Mouse (Mus musculus) mesoderm, embryonic 11.5 days (tissue): ENCODE results near the gene Reg4.

Experiments used
- DNase-seq: peaks from one replicate; pipeline ENCODE4 v3.0.0-alpha.2; 2012; ENCODE audit warnings: low read depth, low spot score

Reg4 gene

DNA sequence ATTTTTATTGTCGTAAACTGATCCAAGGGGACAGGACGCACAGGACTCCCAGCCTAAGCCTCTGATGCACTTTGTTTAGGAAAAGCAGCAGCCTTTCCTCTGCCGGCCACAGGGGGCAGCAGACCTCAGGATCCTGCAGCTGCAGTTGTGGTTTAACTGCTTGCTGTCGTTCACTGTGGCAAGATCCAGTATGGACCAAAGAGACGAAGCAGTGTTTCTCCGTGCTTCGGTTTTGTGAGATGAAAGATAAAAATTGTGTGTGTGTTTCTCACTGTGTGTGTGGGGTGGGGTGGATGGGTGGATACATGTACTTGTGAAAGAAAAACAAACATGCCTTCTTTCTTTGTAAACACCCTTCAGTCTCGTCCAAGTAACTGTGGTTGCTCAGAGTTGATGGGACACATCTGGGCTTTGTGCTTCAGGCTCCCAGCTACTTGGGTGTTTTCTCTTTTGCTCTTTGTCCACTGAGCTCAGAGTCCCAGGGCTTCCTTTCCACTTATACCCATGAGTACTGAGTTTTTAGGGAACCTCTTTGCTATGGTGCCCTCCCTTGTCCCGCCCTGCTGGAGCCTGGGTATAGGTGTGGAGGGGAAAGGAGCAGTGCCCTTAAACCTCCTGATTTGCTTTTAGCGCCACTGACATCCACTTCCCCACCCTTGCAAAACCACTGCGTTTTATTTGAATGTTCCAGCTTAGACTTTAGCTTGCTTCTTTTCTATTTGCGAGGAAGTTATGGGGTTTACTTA is 59.1 kb downstream of the Reg4 start:
- DNase-seq = peak; percentile 71

DNA sequence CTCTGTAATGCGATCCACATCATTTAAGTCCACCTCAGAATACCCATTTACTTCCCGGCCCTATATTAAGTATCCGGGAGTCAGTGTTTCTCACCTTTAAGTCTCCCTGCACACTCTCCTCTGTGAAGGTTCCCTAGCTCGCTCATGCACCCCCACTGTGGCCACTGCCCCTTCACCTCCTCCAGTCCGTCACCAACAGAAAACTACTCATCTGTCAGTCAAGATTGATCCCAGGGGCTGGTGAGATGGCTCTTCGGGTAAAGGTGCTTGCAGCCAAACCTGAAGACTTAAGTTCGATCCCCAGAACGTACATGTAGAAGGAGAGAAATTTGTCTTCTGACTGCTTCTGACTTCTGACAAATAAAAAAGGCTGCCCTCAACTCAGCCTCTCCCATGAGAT is 60.5 kb downstream of the Reg4 start:
- no peak for DNase-seq

DNA sequence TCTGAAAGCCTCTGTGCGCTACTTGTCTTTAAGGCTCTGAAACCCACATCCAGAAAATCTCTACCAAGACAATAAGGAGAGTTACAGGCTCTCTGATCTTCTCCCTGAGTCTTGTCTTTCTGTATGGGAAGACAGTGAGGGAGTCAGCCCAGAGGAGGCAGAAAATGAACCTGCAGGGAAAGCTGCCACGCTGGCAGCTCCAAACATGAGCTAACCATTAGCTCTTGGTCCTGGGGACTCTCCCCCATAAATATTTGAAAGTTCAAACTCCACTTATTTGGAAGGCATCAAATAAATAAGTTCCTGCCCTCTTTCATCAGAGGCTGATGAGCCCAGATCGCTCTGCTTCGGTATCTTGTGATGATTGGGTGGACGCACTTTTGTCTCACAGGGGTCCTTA is 61.2 kb downstream of the Reg4 start:
- no peak for DNase-seq
